Mouse (Mus musculus): Measurements from ENCODE around the gene Cdk15. TPM values are rescaled to one million over a fixed set of nuclear protein-coding genes. Genes with fewer than 3 reads are reported as not detected.

The Cdk15 gene
- polyA plus RNA-seq (2015; fragmentation: Nextera tagmentation; extraction: Ambion mirVana) = 0.69 and 1.3 TPM in 2 replicates

GRCm38 (mm10) chr1:59256751-59257231 is at the start of gene Cdk15:
Gene Cdk15, plus strand, starts transcription at chr1:59256906.

GRCm38 (mm10) chr1:59236856-59237441 is 19.8 kb upstream of the Cdk15 start, which contains the start of gene Als2:
Gene Als2, minus strand, starts transcription at chr1:59237231.

Other genes with a start within 250 kb of the Cdk15 start
- not detected in 2 replicates for gene C2cd6, start 162.0 kb upstream of the Cdk15 start, polyA plus RNA-seq (2015; fragmentation: Nextera tagmentation; extraction: Ambion mirVana)
- gene Tmem237, start 136.5 kb upstream of the Cdk15 start, polyA plus RNA-seq (2015; fragmentation: Nextera tagmentation; extraction: Ambion mirVana) = 11.1 and 13.1 TPM in 2 replicates
- gene Mpp4, start 93.5 kb upstream of the Cdk15 start, polyA plus RNA-seq (2015; fragmentation: Nextera tagmentation; extraction: Ambion mirVana) = 0.32 and 0.60 TPM in 2 replicates
- gene Als2, start 19.7 kb upstream of the Cdk15 start, polyA plus RNA-seq (2015; fragmentation: Nextera tagmentation; extraction: Ambion mirVana) = 5.4 and 5.6 TPM in 2 replicates
- gene Fzd7, start 225.5 kb downstream of the Cdk15 start, polyA plus RNA-seq (2015; fragmentation: Nextera tagmentation; extraction: Ambion mirVana) = 7.7 and 8.2 TPM in 2 replicates